Mouse (Mus musculus): ENCODE measurements at regions not wholly inside any gene's neighbourhood (a gene's known extent, or its start where the extent isn't known, plus 50 kb on each side); places are given as distances from the start of the nearest gene placed in this dataset.

GRCm38 (mm10) chr3:7953911-7954310, 1333.7 kb upstream of the 1700008P02Rik start:
- no peaks in the 10 kb centered on the region for H3K27me3 ChIP-seq (ENCODE audit: control insufficient read depth, insufficient read depth, low read length)
- WGBS = 92% methylated on average over 1 of the region's 1 CpGs
- no peaks in the 10 kb centered on the region for H3K4me1 ChIP-seq (ENCODE audit: control insufficient read depth, insufficient read depth, low read length)
- TF ChIP-seq POLR2A (IDR thresholded peaks at IDR 0.05; ENCODE audit: borderline replicate concordance, insufficient read depth, low read length) (no peak), CTCF (IDR thresholded peaks at IDR 0.05; ENCODE audit: borderline replicate concordance, insufficient read depth, low read depth, low read length) (no peak)
- no peak overlapping the region for H3K4me3 ChIP-seq (replicated peaks; ENCODE audit: insufficient read depth, low read depth, low read length)
- DNase-seq = no peak
- no peak overlapping the region for H3K27ac ChIP-seq (ENCODE audit: insufficient read depth, low read length)

- Histone ChIP-seq H3K27me3 (ENCODE audit: control insufficient read depth, insufficient read depth, low read length) (no peaks in the 10 kb centered on the region), H3K27ac (ENCODE audit: insufficient read depth, low read length) (no peak overlapping the region), H3K4me3 (replicated peaks; ENCODE audit: insufficient read depth, low read depth, low read length) (no peak overlapping the region), H3K4me1 (ENCODE audit: control insufficient read depth, insufficient read depth, low read length) (no peaks in the 10 kb centered on the region)
- 70% methylated on average over 8 of the region's 8 CpGs for WGBS
- TF ChIP-seq POLR2A (IDR thresholded peaks at IDR 0.05; ENCODE audit: borderline replicate concordance, insufficient read depth, low read length) (no peak), CTCF (IDR thresholded peaks at IDR 0.05; ENCODE audit: borderline replicate concordance, insufficient read depth, low read depth, low read length) (no peak)
- DNase-seq = no peak
Observed at GRCm38 (mm10) chr3:7943646-7944381, 1323.6 kb upstream of the 1700008P02Rik start.

Measured in cerebellum, adult 2 months (tissue).